Mouse (Mus musculus) cerebellum, adult (tissue): ENCODE data around the gene Pitx3.
"Not testable (repeated sequence)": the region's sequence is repeated elsewhere in the genome, so short reads cannot be mapped to it uniquely, and the experiment has no call there.

ENCODE experiments used
- ATAC-seq: cut with Nextera tagmentation; 2 replicates; pipeline ENCODE4 v1.9.2; 2017; ENCODE audit warnings: mild to moderate bottlenecking, moderate library complexity, mixed read lengths; ENCODE audit not compliant: insufficient number of reproducible peaks, low FRiP score, low TSS enrichment

The Pitx3 gene

DNA sequence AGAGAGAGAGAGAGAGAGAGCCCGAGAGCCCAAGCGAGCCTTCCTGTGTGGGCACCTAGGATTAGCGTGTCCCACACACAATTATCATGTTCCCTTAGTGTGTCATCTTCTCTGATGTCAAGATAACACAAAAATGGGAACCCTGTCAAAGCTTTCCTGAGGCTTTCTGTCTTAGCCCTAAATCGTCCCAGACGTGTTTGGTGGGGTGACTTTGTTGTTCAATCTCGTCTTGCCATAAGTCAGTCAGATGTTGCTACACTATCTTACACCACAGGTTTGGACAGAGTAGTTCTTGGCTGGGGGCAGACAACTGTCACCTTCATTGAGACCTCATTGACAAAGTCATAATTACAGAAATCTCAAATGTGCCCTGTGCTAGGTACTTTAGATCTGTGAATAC lies 15.5 kb downstream of the Pitx3 start:
- ATAC-seq = no peak

DNA sequence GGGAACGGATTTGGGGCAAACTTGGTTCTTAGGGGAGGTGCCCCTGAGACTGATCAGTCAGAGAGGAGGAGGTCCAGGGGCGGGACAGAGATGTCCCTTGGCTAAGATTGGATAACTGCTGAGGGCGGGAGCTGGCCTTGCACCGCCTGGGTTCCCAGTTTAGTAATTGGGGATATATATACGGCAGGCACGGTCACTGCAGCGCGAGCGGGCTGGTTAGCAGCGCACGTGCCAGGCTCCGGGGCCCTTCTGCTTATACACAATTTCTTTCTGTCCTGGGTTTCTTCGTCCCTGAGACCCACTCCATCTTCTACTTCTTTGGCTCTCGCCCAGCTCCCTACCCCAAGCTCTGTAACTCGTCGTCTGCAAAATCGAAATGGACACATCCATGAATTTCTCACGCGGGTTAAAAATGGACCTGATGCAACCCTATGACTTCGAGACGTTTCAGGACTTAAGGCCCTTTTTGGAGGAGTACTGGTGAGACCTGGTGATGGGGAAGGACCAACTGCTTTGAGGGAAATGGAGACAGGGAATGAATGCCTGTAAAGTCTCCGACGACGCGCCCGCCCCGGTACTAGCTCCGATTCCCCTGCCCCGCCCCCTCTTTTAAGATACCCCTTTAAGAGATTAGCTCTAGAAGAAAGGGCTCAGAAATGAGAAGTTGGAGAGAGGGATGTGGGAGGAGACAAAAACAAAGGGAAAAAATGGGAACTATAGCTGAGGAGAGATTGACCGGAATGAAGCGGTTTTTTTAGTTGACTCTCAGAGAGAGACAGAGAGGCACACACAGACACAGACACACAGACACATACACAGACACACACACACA lies 16.2 kb downstream of the Pitx3 start, which contains the start of gene Elovl3:
Gene Elovl3, plus strand, starts transcription at position 204 of the 832 bp plus-strand sequence.
- no peak for ATAC-seq

DNA sequence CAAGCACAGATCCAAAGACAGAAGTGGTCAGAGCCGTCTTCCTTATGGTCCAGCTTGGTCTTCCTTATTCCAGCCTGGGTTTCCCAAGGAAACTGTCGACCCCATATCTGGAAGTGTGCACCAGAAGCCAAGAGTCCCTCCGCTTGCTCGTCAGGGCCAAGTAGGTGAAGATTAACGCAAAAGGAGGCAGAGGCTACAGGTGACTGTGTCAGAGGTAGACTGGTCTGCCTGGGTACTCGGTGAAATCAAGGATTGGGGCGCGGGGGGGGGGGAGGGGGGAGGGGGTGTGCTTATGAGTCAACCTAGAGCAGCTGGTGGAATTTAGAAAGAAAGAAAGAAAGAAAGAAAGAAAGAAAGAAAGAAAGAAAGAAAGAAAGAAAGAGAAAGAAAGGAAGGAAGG lies 16.8 kb downstream of the Pitx3 start:
- no peak for ATAC-seq

DNA sequence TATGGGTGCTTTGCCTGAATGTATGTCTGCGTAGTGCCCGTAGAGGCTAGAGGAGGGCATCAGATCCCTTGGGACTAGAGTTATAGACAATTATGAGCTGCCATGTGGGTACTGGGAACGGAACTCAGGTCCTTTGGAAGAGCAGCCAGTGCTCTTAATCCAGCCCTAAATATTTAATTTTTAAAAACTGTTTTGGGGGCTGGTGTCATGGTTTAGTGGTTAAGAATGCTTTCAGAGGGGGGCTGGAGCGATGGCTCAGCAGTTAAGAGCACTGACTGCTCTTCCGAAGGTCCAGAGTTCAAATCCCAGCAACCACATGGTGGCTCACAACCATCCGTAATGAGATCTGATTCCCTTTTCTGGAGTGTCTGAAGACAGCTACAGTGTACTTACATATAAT lies 18.4 kb downstream of the Pitx3 start:
- ATAC-seq = not testable (repeated sequence)

DNA sequence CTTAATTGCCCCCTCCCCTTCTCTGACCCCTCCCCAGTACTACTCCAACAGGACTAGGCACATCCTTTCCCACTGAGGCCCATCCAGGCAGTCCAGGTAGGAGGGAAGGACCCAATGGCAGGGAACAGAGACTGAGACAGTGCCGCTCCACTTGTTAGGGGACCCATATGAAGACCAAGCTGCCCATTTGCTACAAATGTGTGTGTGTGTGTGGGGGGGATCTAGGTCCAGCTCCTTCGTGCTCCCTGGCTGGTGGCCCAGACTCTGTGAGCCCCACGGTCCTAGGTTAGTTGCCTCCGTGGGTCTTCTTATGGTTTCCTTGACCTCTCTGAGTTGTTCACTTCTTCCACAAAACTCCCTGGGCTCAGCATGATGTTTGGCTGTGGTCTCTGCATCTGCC lies 21.8 kb downstream of the Pitx3 start:
- ATAC-seq = no peak

DNA sequence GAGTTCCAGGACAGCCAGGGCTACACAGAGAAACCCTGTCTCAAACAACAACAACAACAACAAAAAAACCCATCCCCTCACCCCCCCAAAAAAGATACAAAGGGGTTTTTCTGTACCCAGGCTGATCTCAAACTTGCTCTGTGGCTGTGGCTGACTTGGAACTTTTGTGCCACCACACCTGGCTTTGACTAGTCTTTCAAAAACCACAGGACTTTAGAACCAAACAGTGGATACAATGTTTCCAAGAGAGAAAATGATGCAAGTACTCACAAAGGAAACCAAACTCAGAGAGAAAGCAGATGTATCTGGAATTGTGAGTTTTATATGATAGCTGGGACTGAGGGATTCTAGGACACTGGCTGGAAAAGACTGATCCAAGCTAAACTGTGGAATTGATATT lies 23.5 kb downstream of the Pitx3 start:
- no peak for ATAC-seq

GRCm38 (mm10) chr19:46123876-46124275 lies 24.2 kb downstream of the Pitx3 start:
- no peak for ATAC-seq

DNA sequence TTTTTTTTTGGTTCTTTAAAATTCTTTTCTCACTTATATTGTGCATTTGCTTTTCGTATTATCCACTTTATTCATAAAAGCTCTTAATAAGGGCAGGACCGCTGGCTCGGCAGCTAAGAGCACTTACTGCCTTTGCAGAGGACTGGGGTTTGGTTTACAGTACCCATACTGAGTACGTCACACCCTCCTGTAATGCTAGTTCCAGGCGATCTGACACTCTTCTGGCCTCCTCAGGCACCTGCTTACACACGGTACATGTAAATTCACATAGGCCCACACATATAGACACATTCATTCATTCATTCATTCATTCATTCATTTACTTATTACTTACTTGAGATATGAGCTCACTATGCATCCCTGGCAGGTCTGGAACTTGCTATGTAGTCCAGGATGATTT lies 27.3 kb downstream of the Pitx3 start:
- ATAC-seq = no peak

GRCm38 (mm10) chr19:46119458-46119857 lies 28.7 kb downstream of the Pitx3 start:
- no peak for ATAC-seq

GRCm38 (mm10) chr19:46114617-46115016 lies 33.5 kb downstream of the Pitx3 start:
- ATAC-seq = no peak

DNA sequence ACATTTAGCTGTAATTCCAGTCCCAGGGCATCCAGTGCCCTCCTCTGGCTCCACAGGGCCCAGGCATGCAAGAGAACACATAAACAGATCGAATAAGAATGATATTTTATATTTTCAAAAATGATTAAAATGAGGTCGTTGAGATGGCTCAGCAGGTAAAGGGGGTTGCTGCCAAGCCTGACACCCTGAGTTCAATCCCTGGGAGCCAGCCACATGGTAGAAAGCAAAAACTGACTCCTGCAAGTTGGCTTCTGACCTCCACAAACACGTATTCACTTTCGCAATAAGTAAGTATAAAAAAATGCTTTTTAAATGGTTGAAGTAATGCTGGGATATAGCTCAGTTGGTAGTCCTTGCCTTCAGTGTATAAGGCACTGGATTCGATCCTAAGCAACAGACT lies 37.3 kb downstream of the Pitx3 start:
- no peak for ATAC-seq

DNA sequence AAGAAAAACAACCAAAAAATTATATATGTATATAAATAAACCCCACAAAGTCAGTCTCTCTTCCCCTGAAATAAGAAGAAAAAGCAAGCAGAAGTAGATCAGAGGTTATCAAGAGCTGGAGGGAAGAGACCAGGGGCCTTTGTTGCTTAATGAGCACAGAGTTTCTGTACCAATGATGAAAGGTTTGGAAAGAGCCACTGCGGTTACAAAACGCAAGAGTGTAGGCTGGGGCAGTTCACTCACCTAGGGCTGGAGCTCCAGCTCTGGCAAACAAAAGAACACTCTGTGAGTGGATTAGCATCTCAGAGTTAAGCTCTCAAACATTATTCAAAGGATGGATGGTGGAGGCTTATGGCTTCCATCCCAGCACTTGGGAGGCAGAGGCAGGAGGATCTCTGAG lies 37.9 kb downstream of the Pitx3 start:
- ATAC-seq = no peak

- no peak for ATAC-seq
Observed at GRCm38 (mm10) chr19:46104187-46104557, 44.0 kb downstream of the Pitx3 start.

GRCm38 (mm10) chr19:46103437-46104186 lies 44.5 kb downstream of the Pitx3 start:
- no peak for ATAC-seq

DNA sequence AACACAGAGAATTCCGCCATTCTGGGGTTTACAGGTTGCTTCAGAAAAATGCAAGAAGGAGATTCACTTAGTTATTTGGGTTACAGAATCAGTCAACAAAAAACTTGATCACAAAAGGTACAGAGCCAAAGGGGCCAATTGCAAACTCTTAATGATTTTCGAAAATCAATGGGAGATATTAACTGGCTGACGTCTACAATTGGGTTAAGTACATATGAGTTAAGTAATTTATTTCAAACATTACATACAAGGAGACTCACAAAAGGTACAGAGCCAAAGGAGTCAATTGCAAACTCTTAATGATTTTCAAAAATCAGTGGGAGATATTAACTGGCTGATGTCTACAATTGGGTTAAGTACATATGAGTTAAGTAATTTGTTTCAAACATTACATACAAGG lies 48.6 kb downstream of the Pitx3 start:
- ATAC-seq = no peak

- no peak for ATAC-seq
Observed at GRCm38 (mm10) chr19:46096396-46096795, 51.7 kb downstream of the Pitx3 start.

- ATAC-seq = no peak
Observed at GRCm38 (mm10) chr19:46095291-46095690, 52.8 kb downstream of the Pitx3 start.

DNA sequence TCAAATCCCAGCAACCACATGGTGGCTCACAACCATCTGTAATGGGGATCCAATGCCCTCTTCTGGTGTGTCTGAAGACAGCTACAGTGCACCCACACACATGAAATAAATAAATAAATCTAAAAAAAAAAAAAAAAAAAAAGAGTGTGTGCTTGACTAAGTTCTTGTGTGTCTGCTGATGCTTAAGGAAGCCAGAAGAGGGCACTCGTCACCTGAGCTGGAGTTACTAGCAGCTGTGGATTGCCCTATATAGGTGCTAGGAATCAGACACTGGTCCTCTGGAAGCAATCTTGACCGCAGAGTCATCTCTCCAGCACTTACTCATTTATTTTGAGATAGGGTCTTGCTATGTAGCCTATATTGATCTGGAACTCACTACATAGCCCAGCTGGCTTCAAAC lies 54.0 kb downstream of the Pitx3 start:
- no peak for ATAC-seq

DNA sequence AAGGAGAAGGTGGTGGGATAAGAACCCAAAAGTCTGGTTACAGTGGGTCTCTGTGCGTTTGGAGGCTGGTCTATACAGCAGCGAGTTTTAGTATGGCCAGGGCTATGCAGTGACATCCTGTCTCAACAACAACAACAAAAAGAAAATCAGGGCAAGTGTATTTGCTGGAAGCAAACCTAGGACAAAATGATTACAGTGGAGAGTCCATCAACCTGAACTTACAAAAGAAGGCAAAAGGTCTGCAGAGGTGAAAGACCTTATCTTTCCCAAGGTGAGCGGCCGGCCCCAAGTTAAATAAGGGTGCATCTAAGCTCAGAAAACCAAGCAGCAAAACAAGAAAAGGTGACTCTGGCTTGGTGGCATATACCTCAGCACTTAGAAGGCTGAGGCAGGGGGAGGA lies 56.5 kb downstream of the Pitx3 start:
- ATAC-seq = no peak

DNA sequence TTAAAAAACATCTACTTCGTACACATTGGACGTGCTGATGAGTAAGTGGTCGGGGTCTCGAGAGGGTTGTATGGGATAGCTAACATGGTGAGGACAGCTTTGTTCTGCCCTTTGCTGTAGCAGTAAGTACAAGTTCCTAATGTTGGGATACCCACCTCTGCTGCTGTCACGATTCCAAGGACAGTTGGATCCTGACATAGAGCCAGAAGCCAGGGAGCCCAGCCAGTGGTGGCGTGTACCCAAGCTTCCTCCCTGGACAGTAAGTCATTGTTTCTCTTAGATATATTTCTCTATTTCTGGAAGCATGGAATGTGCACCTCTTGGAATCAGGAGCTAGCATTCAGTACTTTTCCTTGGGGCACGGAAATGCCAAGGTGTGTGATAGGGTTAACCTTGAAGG lies 60.3 kb downstream of the Pitx3 start:
- no peak for ATAC-seq

GRCm38 (mm10) chr19:46086337-46086736 lies 61.8 kb downstream of the Pitx3 start:
- no peak for ATAC-seq
